Mouse (Mus musculus) CH12.LX (cell line): ENCODE measurements at regions not wholly inside any gene's neighbourhood (a gene's known extent, or its start where the extent isn't known, plus 50 kb on each side); places are given as distances from the start of the nearest gene placed in this dataset.

Experiments
- DNase-seq: peaks from one replicate; pipeline ENCODE4 v3.0.0-alpha.2; 2013; ENCODE audit errors: extremely low read depth
- H3K27ac ChIP-seq: 2 replicates; pipeline ENCODE4 v1.5.1; 2012; ENCODE audit warnings: low read depth, mild to moderate bottlenecking, control low read depth, moderate library complexity; ENCODE audit not compliant: insufficient read depth
- H3K27me3 ChIP-seq: replicated peaks from 2 replicates; pipeline ENCODE3; 2012; ENCODE audit warnings: inconsistent platforms
- H3K36me3 ChIP-seq, 2 experiments: replicated peaks in 1 of 2; 2 replicates each; pipeline versions ENCODE3 to v1.6.1; 2012; ENCODE audit warnings: inconsistent platforms in 1 of 2, low read length in 1 of 2, mild to moderate bottlenecking in 1 of 2, mixed read lengths in 1 of 2, moderate library complexity in 1 of 2; ENCODE audit not compliant: control insufficient read depth in 1 of 2, insufficient read depth in 1 of 2
- H3K4me1 ChIP-seq, 2 experiments: 2 replicates each; pipeline ENCODE4 v1.6.1; 2012; ENCODE audit warnings: inconsistent platforms in 1 of 2, moderate library complexity in 1 of 2; ENCODE audit not compliant: insufficient read depth in 2 of 2, control insufficient read depth in 1 of 2
- H3K4me2 ChIP-seq: 2 replicates; pipeline ENCODE4 v1.6.1; 2012; ENCODE audit warnings: low read depth, mild to moderate bottlenecking, control low read depth; ENCODE audit not compliant: poor library complexity, insufficient read depth, severe bottlenecking
- H3K4me3 ChIP-seq, 3 experiments: fragments of 150-350 bp in 1 of 3; sonication (generic) in 1 of 3; replicated peaks in 1 of 3; 2 replicates each; pipeline versions ENCODE3 to v1.5.1; 2011 to 2012; ENCODE audit warnings: low read depth in 2 of 3, low read length in 2 of 3, mild to moderate bottlenecking in 2 of 3, moderate library complexity in 2 of 3, control low read depth in 1 of 3, improper control_type of control experiment in 1 of 3, inconsistent platforms in 1 of 3, mixed read lengths in 1 of 3; ENCODE audit not compliant: poor library complexity in 1 of 3
- H3K79me2 ChIP-seq: replicated peaks from 2 replicates; pipeline ENCODE4 v1.6.1; 2012; ENCODE audit warnings: mild to moderate bottlenecking, moderate library complexity; ENCODE audit not compliant: control insufficient read depth, poor library complexity, insufficient read depth, severe bottlenecking; ENCODE audit errors: extremely low read depth
- H3K9ac ChIP-seq: 2 replicates; pipeline ENCODE4 v1.6.1; 2012; ENCODE audit warnings: low read depth, mild to moderate bottlenecking, control low read depth, moderate library complexity; ENCODE audit not compliant: insufficient read depth
- H3K9me3 ChIP-seq: replicated peaks from 2 replicates; pipeline ENCODE3; 2012; ENCODE audit warnings: low read length, inconsistent platforms, mixed read lengths
- BHLHE40 ChIP-seq: IDR thresholded peaks from 2 replicates; pipeline ENCODE4 v1.6.1; 2011; ENCODE audit warnings: mild to moderate bottlenecking, low read depth, low read length, improper control_type of control experiment
- CHD1 ChIP-seq: IDR thresholded peaks from 2 replicates; pipeline ENCODE4 v1.6.1; 2012; ENCODE audit warnings: low read depth, low read length, improper control_type of control experiment, inconsistent platforms
- CHD2 ChIP-seq: IDR thresholded peaks from 2 replicates; pipeline ENCODE4 v1.6.1; 2011; ENCODE audit warnings: low read length, improper control_type of control experiment
- CTCF ChIP-seq, 2 experiments: IDR thresholded peaks in 1 of 2; conservative IDR thresholded peaks in 1 of 2; 2 replicates each; pipeline ENCODE4 v1.5.1; 2011 to 2012; ENCODE audit warnings: low read depth in 2 of 2, low read length in 2 of 2, improper control_type of control experiment in 1 of 2, inconsistent platforms in 1 of 2, mild to moderate bottlenecking in 1 of 2, moderate library complexity in 1 of 2
- E2F4 ChIP-seq: IDR thresholded peaks from 2 replicates; pipeline ENCODE4 v1.6.1; 2011; ENCODE audit warnings: low read depth, low read length, improper control_type of control experiment; ENCODE audit not compliant: insufficient replicate concordance
- ELF1 ChIP-seq: IDR thresholded peaks from 2 replicates; pipeline ENCODE4 v1.6.1; 2014; ENCODE audit warnings: low read depth, mild to moderate bottlenecking, inconsistent platforms, low read length, improper control_type of control experiment
- EP300 ChIP-seq: IDR thresholded peaks from 2 replicates; pipeline ENCODE4 v1.6.1; 2011; ENCODE audit warnings: low read length, improper control_type of control experiment
- ETS1 ChIP-seq: conservative IDR thresholded peaks from 2 replicates; pipeline ENCODE4 v1.6.1; 2012; ENCODE audit warnings: low read depth, mild to moderate bottlenecking, inconsistent platforms, low read length, improper control_type of control experiment, moderate library complexity
- GABPA ChIP-seq: IDR thresholded peaks from 2 replicates; pipeline ENCODE4 v1.6.1; 2012; ENCODE audit warnings: low read depth, low read length, improper control_type of control experiment, inconsistent platforms; ENCODE audit not compliant: insufficient replicate concordance
- HCFC1 ChIP-seq: IDR thresholded peaks from 2 replicates; pipeline ENCODE4 v1.6.1; 2012; ENCODE audit warnings: low read depth, mild to moderate bottlenecking, inconsistent platforms, low read length, improper control_type of control experiment
- IRF4 ChIP-seq: IDR thresholded peaks from 2 replicates; pipeline ENCODE4 v1.6.1; 2014; ENCODE audit warnings: low read depth, mild to moderate bottlenecking, inconsistent platforms, low read length, improper control_type of control experiment
- JUN ChIP-seq: IDR thresholded peaks from 2 replicates; pipeline ENCODE4 v1.6.1; 2011; ENCODE audit warnings: low read depth, mild to moderate bottlenecking, low read length, improper control_type of control experiment, moderate library complexity; ENCODE audit not compliant: insufficient read depth
- KAT2A ChIP-seq: IDR thresholded peaks from 2 replicates; pipeline ENCODE4 v1.6.1; 2012; ENCODE audit warnings: low read length, improper control_type of control experiment, inconsistent platforms; ENCODE audit not compliant: insufficient replicate concordance
- MAZ ChIP-seq: IDR thresholded peaks from 2 replicates; pipeline ENCODE4 v1.6.1; 2012; ENCODE audit warnings: low read depth, mild to moderate bottlenecking, inconsistent platforms, low read length, improper control_type of control experiment, moderate library complexity
- MXI1 ChIP-seq: IDR thresholded peaks from 2 replicates; pipeline ENCODE4 v1.6.1; 2011; ENCODE audit warnings: mild to moderate bottlenecking, low read depth, low read length, improper control_type of control experiment
- MYC ChIP-seq: IDR thresholded peaks from 2 replicates; pipeline ENCODE4 v1.6.1; 2011; ENCODE audit warnings: low read depth, mild to moderate bottlenecking, improper control_type of control experiment, low read length
- NELFE ChIP-seq: IDR thresholded peaks from 2 replicates; pipeline ENCODE4 v1.6.1; 2011; ENCODE audit warnings: low read depth, low read length, improper control_type of control experiment
- POLR2A ChIP-seq: IDR thresholded peaks from 2 replicates; pipeline ENCODE4 v1.6.1; 2011; ENCODE audit warnings: low read depth, mild to moderate bottlenecking, improper control_type of control experiment, low read length
- SMC3 ChIP-seq: IDR thresholded peaks from 2 replicates; pipeline ENCODE4 v1.6.1; 2011; ENCODE audit warnings: low read depth, low read length, improper control_type of control experiment
- TCF12 ChIP-seq: IDR thresholded peaks from 2 replicates; pipeline ENCODE4 v1.6.1; 2014; ENCODE audit warnings: low read depth, mild to moderate bottlenecking, inconsistent platforms, low read length, improper control_type of control experiment
- UBTF ChIP-seq: IDR thresholded peaks from 2 replicates; pipeline ENCODE4 v1.6.1; 2012; ENCODE audit warnings: low read depth, mild to moderate bottlenecking, inconsistent platforms, low read length, improper control_type of control experiment, moderate library complexity
- USF1 ChIP-seq: IDR thresholded peaks from 2 replicates; pipeline ENCODE4 v1.6.1; 2014; ENCODE audit warnings: low read depth, mild to moderate bottlenecking, inconsistent platforms, low read length, improper control_type of control experiment
- USF2 ChIP-seq: conservative IDR thresholded peaks from 2 replicates; pipeline ENCODE4 v1.6.1; 2011; ENCODE audit warnings: low read depth, low read length, improper control_type of control experiment
- ZC3H11A ChIP-seq: IDR thresholded peaks from 2 replicates; pipeline ENCODE4 v1.6.1; 2012; ENCODE audit warnings: low read depth, mild to moderate bottlenecking, inconsistent platforms, low read length, improper control_type of control experiment
- ZKSCAN1 ChIP-seq: IDR thresholded peaks from 2 replicates; pipeline ENCODE4 v1.6.1; 2012; ENCODE audit warnings: low read depth, inconsistent platforms, low read length, improper control_type of control experiment, borderline replicate concordance
- ZNF384 ChIP-seq: IDR thresholded peaks from 2 replicates; pipeline ENCODE4 v1.6.1; 2012; ENCODE audit warnings: low read depth, low read length, improper control_type of control experiment, inconsistent platforms
- dilution Hi-C: fragments of 300-500 bp; cut with MboI; formaldehyde crosslinking; loops from 2 replicates; pipeline ENCODE4 v1.14.3; 2020; ENCODE audit warnings: low sequenced_read_pairs; ENCODE audit not compliant: extremely low pct_unique_long_range_greater_than_20kb, extremely low pct_ligation_motif_present
- in situ Hi-C: fragments of 300-500 bp; cut with MboI; formaldehyde crosslinking; loops from 3 replicates; pipeline ENCODE4 v1.14.3; 2019; ENCODE audit warnings: low sequenced_read_pairs, low pct_ligation_motif_present, low pct_unique_long_range_greater_than_20kb, mixed read lengths

DNA sequence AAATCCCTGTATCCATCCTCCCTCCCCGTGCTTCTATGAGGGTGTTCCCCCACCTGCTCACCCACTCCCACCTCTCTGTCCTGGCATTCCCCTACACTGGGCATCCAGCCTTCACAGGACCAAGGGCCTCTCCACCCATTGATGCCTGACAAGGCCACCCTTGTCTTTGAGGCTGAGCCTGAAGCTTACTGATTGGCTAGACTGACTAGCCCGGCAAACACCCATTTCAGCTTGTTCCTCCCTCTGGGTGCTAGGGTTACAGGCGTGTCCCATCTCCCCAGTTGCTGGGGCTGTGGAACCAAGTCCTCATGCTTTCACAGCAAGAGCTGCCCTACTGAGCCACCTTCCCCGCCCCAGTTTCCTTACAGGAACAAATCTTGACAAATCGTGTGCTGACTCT, 80.9 kb upstream of the Cry1 start:
- in situ Hi-C loops: no loop called here
- no peak overlapping the region for H3K4me2 ChIP-seq
- peaks cover 0 to 2% of the 10 kb centered on the region in 2 experiments; a peak in 1 of 4 replicates for H3K4me1 ChIP-seq
- no peak overlapping the region for H3K4me3 ChIP-seq
- no peak for TF ChIP-seq HCFC1
- no peak for TF ChIP-seq ZKSCAN1
- TF ChIP-seq EP300: no peak
- TF ChIP-seq MYC: no peak
- TF ChIP-seq SMC3: no peak
- TF ChIP-seq, all 38 proteins: peak for 0
- H3K27me3 ChIP-seq: no peaks in the 10 kb centered on the region
- H3K9me3 ChIP-seq: no peaks in the 10 kb centered on the region
- no peaks in the 10 kb centered on the region for H3K36me3 ChIP-seq
- H3K9ac ChIP-seq: no peak overlapping the region
- no peak for DNase-seq
- H3K79me2 ChIP-seq: no peaks in the 10 kb centered on the region
- no peak overlapping the region for H3K27ac ChIP-seq
- dilution Hi-C loops: no loop called here

DNA sequence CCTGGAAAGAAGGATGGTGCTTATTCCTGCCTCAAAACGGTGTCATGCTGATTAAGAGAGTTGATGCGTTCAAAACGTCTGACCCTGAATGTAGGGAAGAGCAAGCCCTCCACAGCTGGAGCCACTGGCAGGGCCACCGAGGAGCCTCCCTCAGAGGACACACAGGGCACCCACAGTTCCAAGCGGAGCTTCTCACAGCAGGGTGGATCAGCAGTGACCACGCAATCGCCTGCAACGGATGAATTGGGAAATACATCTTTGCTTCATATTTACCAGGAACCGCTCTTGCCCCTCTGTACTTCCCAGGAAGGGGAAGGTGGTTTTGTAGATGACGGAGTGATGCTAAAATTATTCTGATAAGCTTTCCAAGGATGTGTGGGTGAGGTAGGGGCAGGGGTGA, 81.3 kb upstream of the Cry1 start:
- no peak for DNase-seq
- dilution Hi-C loops: no loop called here
- Histone ChIP-seq H3K27ac (no peak overlapping the region), H3K4me3 (no peak overlapping the region), H3K27me3 (no peaks in the 10 kb centered on the region), H3K36me3 (no peaks in the 10 kb centered on the region), H3K79me2 (no peaks in the 10 kb centered on the region), H3K4me1 (peaks cover 0 to 2% of the 10 kb centered on the region in 2 experiments; a peak in 1 of 4 replicates), H3K9ac (no peak overlapping the region), H3K4me2 (no peak overlapping the region), H3K9me3 (no peaks in the 10 kb centered on the region)
- in situ Hi-C loops: no loop called here
- no peak for TF ChIP-seq MAZ
- no peak for TF ChIP-seq TCF12
- no peak for TF ChIP-seq JUN
- no peak for TF ChIP-seq BHLHE40
- TF ChIP-seq ETS1: no peak
- TF ChIP-seq ELF1: no peak
- no peak for TF ChIP-seq CHD2

DNA sequence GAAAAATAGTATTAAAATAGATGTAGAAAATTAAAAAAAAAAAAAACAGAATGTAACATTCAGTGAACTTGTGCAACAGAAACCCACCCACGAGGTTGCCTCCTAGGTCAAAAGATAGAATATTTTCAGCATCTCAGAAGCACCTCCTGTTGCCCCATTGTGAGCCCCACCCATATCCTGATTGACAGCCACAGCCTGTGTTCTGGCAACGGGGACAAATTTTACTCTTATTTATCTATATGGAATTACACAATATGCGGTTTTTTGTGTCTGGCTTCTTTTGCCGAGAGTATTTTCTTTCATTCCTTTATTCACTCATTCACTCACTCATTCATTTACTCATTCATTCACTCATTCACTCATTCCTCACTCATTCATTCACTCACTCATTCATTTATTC, 81.9 kb upstream of the Cry1 start:
- in situ Hi-C loops (no loop called here), dilution Hi-C loops (no loop called here)
- Histone ChIP-seq H3K27me3 (no peaks in the 10 kb centered on the region), H3K79me2 (no peaks in the 10 kb centered on the region), H3K4me2 (no peak overlapping the region), H3K36me3 (no peaks in the 10 kb centered on the region), H3K27ac (no peak overlapping the region), H3K9ac (no peak overlapping the region), H3K9me3 (no peaks in the 10 kb centered on the region), H3K4me1 (peaks cover 0 to 2% of the 10 kb centered on the region in 2 experiments; a peak in 1 of 4 replicates), H3K4me3 (no peak overlapping the region)
- no peak for TF ChIP-seq ZC3H11A
- no peak for TF ChIP-seq CHD1
- TF ChIP-seq NELFE: no peak
- no peak for TF ChIP-seq HCFC1
- no peak for TF ChIP-seq MXI1
- no peak for TF ChIP-seq GABPA
- TF ChIP-seq ZKSCAN1: no peak
- no peak for TF ChIP-seq KAT2A
- TF ChIP-seq POLR2A: no peak
- TF ChIP-seq E2F4: no peak
- no peak for TF ChIP-seq JUN
- TF ChIP-seq EP300: no peak
- TF ChIP-seq IRF4: no peak
- TF ChIP-seq CTCF (conservative IDR thresholded peaks at IDR 0.05 in 1 of 2, IDR thresholded peaks at IDR 0.05 in 1 of 2; ENCODE audit: low read depth in 2 of 2, low read length in 2 of 2): no peak
- TF ChIP-seq UBTF: no peak
- no peak for TF ChIP-seq ZNF384
- TF ChIP-seq CHD2: no peak
- TF ChIP-seq USF2: no peak
- no peak for TF ChIP-seq ELF1
- TF ChIP-seq USF1: no peak
- no peak for DNase-seq
